Mouse (Mus musculus): ENCODE measurements around the gene Gm9837. TPM values are rescaled to one million over a fixed set of nuclear protein-coding genes. Genes with fewer than 3 reads are reported as not detected.

Gene Gm9837
- not detected in 2 replicates for polyA plus RNA-seq (2012; rRNA removed)

DNA sequence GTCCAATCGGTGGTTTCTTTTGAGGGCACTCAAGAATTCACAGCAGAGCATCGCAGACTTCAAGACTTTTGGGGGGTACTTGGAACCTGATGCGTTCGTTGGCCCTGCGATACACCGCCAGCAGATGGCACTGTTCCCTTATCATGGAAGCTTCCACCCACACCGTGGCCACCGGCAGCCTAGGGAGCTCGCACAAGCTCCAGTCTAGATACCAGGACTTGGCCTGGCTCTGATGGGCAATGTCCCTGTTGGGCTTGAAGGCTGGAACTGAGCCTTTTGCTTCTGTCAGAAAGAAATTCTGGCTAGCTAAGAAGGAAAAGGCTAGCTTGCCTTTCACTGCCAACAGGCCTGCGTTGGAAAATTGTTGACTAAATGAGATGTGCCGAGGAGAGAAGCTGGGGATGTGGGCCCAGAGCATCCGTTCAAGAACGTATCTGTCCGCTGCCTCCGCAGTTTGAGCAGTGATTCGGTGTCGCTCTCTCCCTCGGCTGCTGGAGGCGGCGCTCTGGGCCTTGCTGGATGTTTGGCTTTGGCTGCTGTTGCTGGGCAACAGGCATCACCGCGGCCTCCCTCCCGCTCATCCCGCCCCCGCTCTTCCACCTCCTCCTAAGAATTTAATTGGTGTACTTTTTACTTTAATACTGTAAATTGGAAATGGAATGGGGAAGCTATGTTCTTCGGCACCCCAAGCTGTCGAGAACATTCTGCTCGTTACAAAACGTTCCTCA is at the start of gene Gm9837:
Gm9837 (minus strand) TSS at position 512 of the 728 bp plus-strand sequence.

DNA sequence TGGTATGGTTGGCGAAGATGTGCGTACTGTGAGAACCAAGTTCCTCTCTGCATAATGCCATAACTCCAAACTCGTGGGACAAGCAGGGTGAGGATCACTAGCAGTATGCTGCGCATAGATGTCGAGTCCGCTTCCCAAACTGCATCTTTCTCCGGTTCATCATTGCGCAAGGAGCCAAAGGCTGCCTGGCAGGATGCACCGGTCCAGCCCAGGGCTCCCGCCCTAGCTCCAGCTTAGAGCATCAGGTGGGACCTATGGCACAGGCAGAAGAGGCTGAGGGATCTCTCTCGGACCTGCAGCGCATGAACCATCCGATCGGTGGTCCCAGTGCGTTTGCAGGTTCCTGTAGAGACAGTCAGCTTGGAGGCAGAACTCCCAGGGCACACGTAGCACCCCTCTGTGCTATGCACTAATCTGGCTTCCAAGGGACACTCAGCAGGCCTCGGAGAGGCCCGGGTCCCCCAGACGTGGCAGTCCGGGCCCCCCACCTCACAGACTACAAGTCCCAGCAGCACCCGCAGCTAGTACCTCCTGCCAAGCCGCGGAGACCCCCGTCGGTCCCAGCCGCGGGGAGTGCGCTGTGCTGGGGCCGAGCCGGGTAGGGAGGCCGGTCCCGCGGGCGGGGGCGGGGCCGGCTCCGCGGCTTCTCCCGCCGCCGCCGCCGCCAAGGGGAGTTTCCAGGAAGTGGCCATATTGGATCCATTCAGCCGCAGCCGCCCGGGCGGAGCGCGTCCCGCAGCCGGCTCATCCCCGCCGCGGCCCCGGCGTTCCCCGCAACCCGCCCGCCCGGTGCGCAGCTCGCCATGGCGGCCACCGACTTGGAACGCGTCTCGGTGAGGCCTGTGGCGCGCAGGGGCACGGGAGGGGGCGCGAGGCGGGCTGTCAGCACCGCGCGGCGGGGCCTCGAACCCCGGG is 49.2 kb upstream of the Gm9837 start, which contains the start of gene Sept8:
Sept8 (plus strand) TSS at position 51 of the 915 bp plus-strand sequence.

DNA sequence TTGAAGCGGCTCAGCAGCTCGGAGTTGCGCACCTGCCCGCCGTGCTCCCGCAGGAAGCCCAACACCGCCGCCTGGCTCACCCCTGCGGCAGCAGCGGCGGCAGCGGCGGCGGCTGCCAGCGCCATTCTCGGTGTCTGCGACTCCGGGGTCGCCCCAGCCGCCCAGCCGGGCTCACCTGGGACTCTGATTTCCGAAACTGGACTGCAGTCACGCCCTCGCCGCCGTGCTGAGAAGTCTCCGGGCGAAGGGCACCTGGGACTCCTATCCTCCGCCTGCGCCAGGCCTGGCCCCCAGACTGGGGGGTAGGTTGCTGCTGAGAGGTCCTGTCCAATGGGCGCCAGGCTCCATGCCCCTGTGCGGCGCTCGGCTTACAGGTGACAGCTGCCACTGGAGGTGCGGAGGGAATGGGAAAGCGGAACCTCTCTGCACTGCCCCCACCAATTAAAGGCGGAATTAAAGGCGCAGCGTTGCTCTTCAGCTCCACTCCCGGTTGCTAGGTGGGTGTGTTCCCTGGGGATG is 9.6 kb upstream of the Gm9837 start, which contains the start of the genes Gm9945 and Sowaha:
Gm9945 (plus strand) TSS at position 384 of the 519 bp plus-strand sequence.
Sowaha (minus strand) TSS at position 492 of the 519 bp plus-strand sequence.

DNA sequence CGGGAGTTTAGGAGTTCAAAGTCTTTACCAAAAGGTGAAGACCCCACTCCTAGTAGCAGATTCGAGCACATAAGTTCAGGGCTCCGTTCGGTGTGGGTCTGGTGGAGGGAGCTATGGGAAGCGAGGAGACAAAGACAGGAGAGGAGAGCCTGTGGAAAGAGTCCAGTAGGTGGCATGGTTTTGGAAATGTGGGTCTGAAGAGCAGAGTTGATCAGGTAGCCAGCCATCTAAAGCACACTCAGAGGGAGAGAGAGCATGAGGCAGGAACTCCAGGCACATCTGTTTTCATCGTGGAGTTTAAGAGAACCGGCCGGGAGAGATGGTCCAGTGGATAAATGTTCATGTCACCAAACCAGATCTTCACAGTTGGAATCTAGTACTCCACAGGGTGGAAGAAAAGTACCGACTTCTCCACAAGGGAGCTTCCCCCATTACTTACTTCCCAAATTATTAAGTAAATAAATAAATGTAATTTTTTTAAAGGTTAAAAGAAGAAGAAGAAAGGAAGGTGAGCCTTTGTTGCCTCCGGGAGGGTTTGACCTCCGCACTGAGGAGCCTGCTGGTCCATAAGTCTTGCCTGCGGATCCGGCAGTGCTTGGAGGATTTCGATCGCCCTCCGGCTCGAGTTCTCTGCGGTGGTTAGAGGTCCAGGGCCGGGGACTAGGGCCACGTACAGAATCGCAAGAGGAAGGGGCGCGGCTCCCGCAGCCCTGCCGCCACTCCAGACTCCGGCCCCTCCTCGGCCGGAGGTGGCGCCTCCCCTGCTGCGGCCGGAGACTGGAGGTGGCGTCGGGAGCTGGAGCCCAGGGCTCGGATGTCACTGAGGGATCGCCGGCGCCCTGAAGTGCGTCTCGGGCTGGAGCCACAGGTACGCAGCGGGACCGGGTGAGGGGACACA is 13.6 kb downstream of the Gm9837 start, which contains the start of the genes Gm10447 and Shroom1:
Gm10447 (minus strand) TSS at position 637 of the 898 bp plus-strand sequence.
Shroom1 (plus strand) TSS at position 732 of the 898 bp plus-strand sequence.

DNA sequence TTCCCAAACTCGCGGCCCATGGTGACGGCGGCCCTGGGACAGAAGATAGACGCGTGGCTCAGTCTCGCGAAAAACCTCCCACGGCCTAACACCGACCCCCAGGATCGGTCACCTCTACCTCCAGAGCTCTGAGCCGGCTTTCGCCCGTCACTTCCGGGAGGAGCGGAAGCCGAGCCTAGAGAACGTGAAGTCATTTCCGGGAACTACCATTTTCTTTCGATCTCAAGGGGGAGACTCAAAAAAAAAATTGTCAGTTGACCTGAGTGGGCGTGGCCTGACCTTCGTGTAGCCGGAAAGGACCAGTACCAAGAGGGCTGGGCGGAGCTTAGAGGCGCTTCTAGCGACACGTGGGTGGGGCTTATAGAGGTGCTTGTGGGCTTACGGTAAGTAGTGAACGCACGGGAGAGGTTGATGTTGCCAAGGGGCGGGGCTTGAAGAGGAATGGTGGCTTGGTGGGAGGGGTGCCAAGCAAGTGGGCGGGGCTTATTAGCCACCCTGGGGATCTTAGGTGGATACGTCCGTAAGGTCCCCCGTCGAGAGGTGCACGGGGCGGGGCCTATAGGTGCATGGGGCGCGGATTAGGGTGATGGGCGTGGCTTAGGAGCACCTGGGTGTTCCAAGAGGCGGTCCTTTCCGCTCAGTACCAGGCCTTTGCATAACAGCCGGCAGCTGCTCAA is 39.5 kb downstream of the Gm9837 start, which contains the start of the genes Uqcrq and Gdf9:
Uqcrq (minus strand) TSS at position 162 of the 677 bp plus-strand sequence.
Gdf9 (plus strand) TSS at position 354 of the 677 bp plus-strand sequence.

DNA sequence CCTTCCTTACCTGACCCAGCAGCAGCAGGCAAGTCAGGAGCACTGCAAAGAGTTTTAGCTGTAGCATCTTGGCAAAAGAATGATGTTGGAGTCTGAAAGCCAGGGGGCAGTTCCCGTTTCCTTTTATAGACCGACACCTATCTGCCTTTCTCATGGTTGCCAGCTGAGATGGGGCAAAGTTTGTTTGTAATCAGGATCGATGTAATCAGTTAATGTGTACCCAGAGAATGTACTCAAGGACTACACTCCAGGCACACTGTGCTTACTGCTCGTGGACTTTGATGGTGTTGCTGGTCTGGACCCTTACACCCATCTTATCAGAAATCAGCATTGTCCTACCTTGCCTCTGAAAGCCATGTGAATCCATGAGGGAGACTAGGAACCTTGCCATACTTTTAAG is 47.2 kb downstream of the Gm9837 start, which contains the start of gene Leap2:
Leap2 (minus strand) TSS at position 135 of the 400 bp plus-strand sequence.

Other genes starting within 250 kb of the Gm9837 start
- gene Hspa4, start 170.0 kb downstream of the Gm9837 start, polyA plus RNA-seq (2012; rRNA removed) = 44.7 and 64.8 TPM in 2 replicates
- 7.2 and 8.0 TPM in 2 replicates for gene Zcchc10, start 145.8 kb downstream of the Gm9837 start, polyA plus RNA-seq (2012; rRNA removed)
- gene Aff4, start 119.6 kb downstream of the Gm9837 start, polyA plus RNA-seq (2012; rRNA removed) = 17.8 and 19.3 TPM in 2 replicates
- gene Leap2, start 47.3 kb downstream of the Gm9837 start, polyA plus RNA-seq (2012; rRNA removed) = not detected in 2 replicates
- gene Uqcrq, start 39.6 kb downstream of the Gm9837 start, polyA plus RNA-seq (2012; rRNA removed) = 505 and 545 TPM in 2 replicates
- 88.1 and 116 TPM in 2 replicates for gene Gdf9, start 39.5 kb downstream of the Gm9837 start, polyA plus RNA-seq (2012; rRNA removed)
- 0.35 and 0.66 TPM in 2 replicates for gene Gm10447, start 13.4 kb downstream of the Gm9837 start, polyA plus RNA-seq (2012; rRNA removed)
- gene Shroom1, start 13.3 kb downstream of the Gm9837 start, polyA plus RNA-seq (2012; rRNA removed) = 6.0 and 7.2 TPM in 2 replicates
- not detected in 2 replicates for gene Gm9945, start 9.7 kb upstream of the Gm9837 start, polyA plus RNA-seq (2012; rRNA removed)
- 1.5 and 1.8 TPM in 2 replicates for gene Sowaha, start 9.8 kb upstream of the Gm9837 start, polyA plus RNA-seq (2012; rRNA removed)
- gene Sept8, start 48.8 kb upstream of the Gm9837 start, polyA plus RNA-seq (2012; rRNA removed) = 33.7 and 34.6 TPM in 2 replicates
- gene Kif3a, start 96.9 kb upstream of the Gm9837 start, polyA plus RNA-seq (2012; rRNA removed) = 6.0 and 10.9 TPM in 2 replicates
- gene Il4, start 148.2 kb upstream of the Gm9837 start, polyA plus RNA-seq (2012; rRNA removed) = not detected in 2 replicates
- not detected in 2 replicates for gene Il13, start 164.2 kb upstream of the Gm9837 start, polyA plus RNA-seq (2012; rRNA removed)
- 3.8 and 6.3 TPM in 2 replicates for gene Rad50, start 236.8 kb upstream of the Gm9837 start, polyA plus RNA-seq (2012; rRNA removed)